Mouse (Mus musculus): ENCODE data around the gene Kcnh4. TPM values are rescaled to one million over a fixed set of nuclear protein-coding genes. Genes with fewer than 3 reads are reported as not detected.

The Kcnh4 gene
- polyA plus RNA-seq, 2 experiments: not detected

GRCm38 (mm10) chr11:100702906-100703305, 56.8 kb downstream of the Kcnh4 start:
- ATAC-seq (ENCODE audit: insufficient read depth) (0 out of 2 replicates have a peak, but pooled peaks have one; percentile 4), DNase-seq (ENCODE audit: low read depth in 3 of 3, low spot score in 3 of 3) (no peak)
- no peak for TF ChIP-seq EP300 (IDR thresholded peaks at IDR 0.05; ENCODE audit: low read depth)
- 29% methylated on average over 7 of the region's 7 CpGs for WGBS (ENCODE audit: insufficient replicate concordance)
- H3K27ac ChIP-seq: no peak overlapping the region
- peaks cover 3% of the 10 kb centered on the region for H3K36me3 ChIP-seq (replicated peaks; ENCODE audit: control insufficient read depth, insufficient read depth, low read depth)
- no peak overlapping the region; the same call in 1 of the 2 replicates for H3K9ac ChIP-seq (replicated peaks)
- peak overlapping the region; percentile 53 for H3K4me2 ChIP-seq (ENCODE audit: low read depth)
- peaks cover 3 to 10% of the 10 kb centered on the region in 2 experiments; a peak in 2 of 4 replicates for H3K4me1 ChIP-seq (replicated peaks; ENCODE audit: control insufficient read depth in 2 of 2, insufficient read depth in 2 of 2, low read length in 1 of 2)
- peak overlapping the region; percentile 19 to 40 for H3K4me3 ChIP-seq (ENCODE audit: insufficient read depth in 1 of 2, low read depth in 2 of 2, low read length in 2 of 2)
- no peaks in the 10 kb centered on the region for H3K9me3 ChIP-seq (ENCODE audit: control insufficient read depth, low read length)
- H3K27me3 ChIP-seq (ENCODE audit: control insufficient read depth, insufficient read depth, low read length): no peaks in the 10 kb centered on the region

GRCm38 (mm10) chr11:100702081-100702851, 57.5 kb downstream of the Kcnh4 start:
- peak; percentile 54 to 64 (median 54) for DNase-seq (ENCODE audit: low read depth in 3 of 3, low spot score in 3 of 3)
- Histone ChIP-seq H3K9me3 (ENCODE audit: control insufficient read depth, low read length) (no peaks in the 10 kb centered on the region), H3K4me3 (ENCODE audit: insufficient read depth in 1 of 2, low read depth in 2 of 2, low read length in 2 of 2) (peak overlapping the region; percentile 19 to 40), H3K27me3 (ENCODE audit: control insufficient read depth, insufficient read depth, low read length) (no peaks in the 10 kb centered on the region), H3K36me3 (replicated peaks; ENCODE audit: control insufficient read depth, insufficient read depth, low read depth) (peaks cover 3% of the 10 kb centered on the region), H3K9ac (replicated peaks) (no peak overlapping the region; the same call in 1 of the 2 replicates), H3K4me1 (replicated peaks; ENCODE audit: control insufficient read depth in 2 of 2, insufficient read depth in 2 of 2, low read length in 1 of 2) (peaks cover 3 to 10% of the 10 kb centered on the region in 2 experiments; a peak in 2 of 4 replicates), H3K27ac (no peak overlapping the region), H3K4me2 (ENCODE audit: low read depth) (peak overlapping the region; percentile 53)
- peak; percentile 93 for TF ChIP-seq CTCF (IDR thresholded peaks at IDR 0.05; ENCODE audit: low read depth)
- no peak for TF ChIP-seq EP300 (IDR thresholded peaks at IDR 0.05; ENCODE audit: low read depth)
- no peak; the same call in 1 of the 2 replicates for ATAC-seq (ENCODE audit: insufficient read depth)
- WGBS (ENCODE audit: insufficient replicate concordance): 39% methylated on average over 19 of the region's 19 CpGs

DNA sequence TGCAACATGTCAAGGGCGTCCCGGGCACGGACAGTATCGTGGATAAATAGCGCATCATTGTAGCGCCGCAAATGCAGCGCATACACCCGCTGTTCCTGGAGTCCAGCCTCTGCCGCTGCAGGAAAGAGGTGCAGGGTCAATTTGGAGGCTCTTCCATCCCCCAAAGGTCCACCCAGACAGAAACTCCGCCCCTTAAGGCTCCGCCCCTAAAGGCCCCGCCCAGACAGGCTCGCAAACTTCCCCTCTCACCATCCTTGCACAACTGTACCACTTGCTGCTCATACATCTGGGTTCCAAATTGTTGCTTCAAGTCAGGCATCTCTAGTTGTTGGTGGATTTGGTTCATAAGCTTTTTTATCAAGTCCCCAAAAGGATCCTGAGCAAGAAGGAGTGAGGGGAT, 58.4 kb downstream of the Kcnh4 start:
- no peak overlapping the region for H3K9ac ChIP-seq (replicated peaks)
- H3K27me3 ChIP-seq (ENCODE audit: control insufficient read depth, insufficient read depth, low read length): no peaks in the 10 kb centered on the region
- peaks cover 3 to 10% of the 10 kb centered on the region in 2 experiments; a peak in 2 of 4 replicates for H3K4me1 ChIP-seq (replicated peaks; ENCODE audit: control insufficient read depth in 2 of 2, insufficient read depth in 2 of 2, low read length in 1 of 2)
- no peak overlapping the region for H3K27ac ChIP-seq
- TF ChIP-seq EP300 (IDR thresholded peaks at IDR 0.05; ENCODE audit: low read depth) (no peak), CTCF (IDR thresholded peaks at IDR 0.05; ENCODE audit: low read depth) (no peak)
- WGBS (ENCODE audit: insufficient replicate concordance): 6% methylated on average over 14 of the region's 14 CpGs
- peak overlapping the region; percentile 51 for H3K4me2 ChIP-seq (ENCODE audit: low read depth)
- H3K36me3 ChIP-seq (replicated peaks; ENCODE audit: control insufficient read depth, insufficient read depth, low read depth): no peaks in the 10 kb centered on the region; the same call in none of the 2 replicates
- DNase-seq (ENCODE audit: low read depth in 3 of 3, low spot score in 3 of 3) (peak in 2 of 3 experiments; percentile 52 to 54), ATAC-seq (ENCODE audit: insufficient read depth) (peak; percentile 40; the same call in 1 of the 2 replicates)
- peak overlapping the region; percentile 16 to 30 for H3K4me3 ChIP-seq (ENCODE audit: insufficient read depth in 1 of 2, low read depth in 2 of 2, low read length in 2 of 2)
- no peaks in the 10 kb centered on the region for H3K9me3 ChIP-seq (ENCODE audit: control insufficient read depth, low read length)

DNA sequence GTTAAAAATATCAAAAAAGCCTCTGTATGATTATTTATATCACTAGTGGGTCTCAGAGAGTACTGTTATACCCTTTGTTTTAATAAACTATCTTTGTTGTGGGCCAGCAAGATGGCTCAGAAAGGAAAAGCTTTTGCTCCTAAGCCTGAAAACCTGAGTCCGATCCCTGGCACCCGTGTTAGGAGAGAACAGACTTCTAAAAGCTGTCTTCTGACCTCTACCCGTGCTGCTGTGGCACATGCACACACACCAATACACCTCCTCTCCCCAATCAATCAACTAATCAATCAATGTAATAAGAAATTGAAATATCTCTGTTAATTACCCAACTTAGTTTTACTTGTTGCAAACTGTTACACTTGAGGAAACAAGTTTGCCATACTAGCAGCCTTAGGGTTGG, 59.0 kb downstream of the Kcnh4 start:
- Histone ChIP-seq H3K9ac (replicated peaks) (no peak overlapping the region), H3K4me3 (ENCODE audit: insufficient read depth in 1 of 2, low read depth in 2 of 2, low read length in 2 of 2) (no peak overlapping the region), H3K36me3 (replicated peaks; ENCODE audit: control insufficient read depth, insufficient read depth, low read depth) (no peaks in the 10 kb centered on the region; the same call in none of the 2 replicates), H3K9me3 (ENCODE audit: control insufficient read depth, low read length) (no peaks in the 10 kb centered on the region), H3K27ac (no peak overlapping the region), H3K4me1 (replicated peaks; ENCODE audit: control insufficient read depth in 2 of 2, insufficient read depth in 2 of 2, low read length in 1 of 2) (peaks cover 3 to 10% of the 10 kb centered on the region in 2 experiments; a peak in 2 of 4 replicates), H3K4me2 (ENCODE audit: low read depth) (peak overlapping the region; percentile 51), H3K27me3 (ENCODE audit: control insufficient read depth, insufficient read depth, low read length) (no peaks in the 10 kb centered on the region)
- ATAC-seq (ENCODE audit: insufficient read depth) (no peak), DNase-seq (ENCODE audit: low read depth in 3 of 3, low spot score in 3 of 3) (no peak)
- WGBS (ENCODE audit: insufficient replicate concordance): 65% methylated on average over 3 of the region's 3 CpGs
- TF ChIP-seq EP300 (IDR thresholded peaks at IDR 0.05; ENCODE audit: low read depth) (no peak), CTCF (IDR thresholded peaks at IDR 0.05; ENCODE audit: low read depth) (no peak)

DNA sequence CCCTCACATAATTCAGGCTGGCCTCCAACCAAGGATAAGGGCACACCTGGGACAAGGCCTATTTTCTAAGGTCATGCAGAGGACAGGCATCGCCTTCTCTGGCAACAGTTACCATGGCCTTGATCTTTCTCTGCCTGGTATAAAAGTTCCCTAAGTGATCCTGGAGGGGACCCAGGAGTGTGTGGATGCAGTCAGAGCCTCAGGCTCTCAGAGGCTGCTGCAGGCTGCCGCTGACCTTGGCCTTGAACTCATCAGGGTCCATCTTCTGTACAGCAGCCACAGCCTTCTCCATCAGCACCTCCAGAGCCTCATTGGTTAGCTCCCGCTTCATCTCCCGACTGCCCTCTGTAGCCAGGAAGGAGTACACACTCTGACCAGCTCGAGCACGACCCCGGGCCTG, 61.8 kb downstream of the Kcnh4 start:
- Histone ChIP-seq H3K4me3 (ENCODE audit: insufficient read depth in 1 of 2, low read depth in 2 of 2, low read length in 2 of 2) (no peak overlapping the region), H3K9me3 (ENCODE audit: control insufficient read depth, low read length) (no peaks in the 10 kb centered on the region), H3K4me2 (ENCODE audit: low read depth) (no peak overlapping the region), H3K27me3 (ENCODE audit: control insufficient read depth, insufficient read depth, low read length) (no peaks in the 10 kb centered on the region), H3K36me3 (replicated peaks; ENCODE audit: control insufficient read depth, insufficient read depth, low read depth) (no peaks in the 10 kb centered on the region), H3K27ac (no peak overlapping the region), H3K9ac (replicated peaks) (no peak overlapping the region), H3K4me1 (replicated peaks; ENCODE audit: control insufficient read depth in 2 of 2, insufficient read depth in 2 of 2, low read length in 1 of 2) (peaks cover 3 to 6% of the 10 kb centered on the region in 2 experiments; a peak in 2 of 4 replicates)
- WGBS (ENCODE audit: insufficient replicate concordance): 66% methylated on average over 7 of the region's 7 CpGs
- TF ChIP-seq EP300 (IDR thresholded peaks at IDR 0.05; ENCODE audit: low read depth) (no peak), CTCF (IDR thresholded peaks at IDR 0.05; ENCODE audit: low read depth) (no peak)
- ATAC-seq (ENCODE audit: insufficient read depth) (no peak), DNase-seq (ENCODE audit: low read depth in 3 of 3, low spot score in 3 of 3) (no peak)
